Mouse (Mus musculus): Measurements from ENCODE around the gene Tnfrsf1a. TPM values are rescaled to one million over a fixed set of nuclear protein-coding genes. Genes with fewer than 3 reads are reported as not detected.

The Tnfrsf1a gene
- total RNA-seq, 2 experiments from 2014 or later: 11.1 to 11.8 TPM

DNA sequence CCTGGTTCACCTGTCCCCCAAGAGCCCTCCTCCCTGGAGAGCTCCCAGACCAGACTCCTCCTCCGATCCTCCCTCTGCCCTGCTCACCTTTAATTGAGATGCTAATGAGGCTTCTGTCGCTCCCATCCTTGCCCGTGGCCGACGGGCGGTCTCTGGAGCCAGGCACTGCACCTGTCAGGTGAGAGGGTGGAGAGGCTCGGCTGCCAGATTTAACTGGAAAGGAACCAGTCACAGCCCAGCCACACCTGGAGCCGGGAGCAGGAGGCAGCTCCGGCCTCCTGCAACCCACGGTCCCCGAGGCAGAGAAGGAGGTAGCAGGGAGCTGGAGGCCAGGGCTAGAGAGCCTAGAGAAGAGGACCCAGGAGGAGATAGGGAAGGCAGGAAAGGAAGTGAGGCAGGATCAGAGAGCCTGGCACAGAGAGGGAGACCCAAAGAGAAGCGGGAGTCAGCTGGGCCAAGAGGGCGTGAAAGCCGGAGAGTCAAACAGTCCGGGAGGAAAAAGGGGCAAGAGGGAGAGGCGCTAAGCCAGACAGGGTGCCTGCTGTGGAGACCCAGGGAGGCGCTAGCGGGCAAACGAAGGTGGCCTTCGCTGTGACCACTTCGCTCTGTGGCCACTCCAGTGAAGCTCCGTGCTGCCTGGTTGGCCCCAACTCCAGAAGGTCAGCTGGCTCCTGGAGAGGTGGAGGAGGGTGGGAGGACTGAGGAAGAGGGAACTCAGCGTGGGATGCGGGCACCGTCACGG lies 27.9 kb upstream of the Tnfrsf1a start:
- intact Hi-C loops (cut with DNase I): no loop called here

DNA sequence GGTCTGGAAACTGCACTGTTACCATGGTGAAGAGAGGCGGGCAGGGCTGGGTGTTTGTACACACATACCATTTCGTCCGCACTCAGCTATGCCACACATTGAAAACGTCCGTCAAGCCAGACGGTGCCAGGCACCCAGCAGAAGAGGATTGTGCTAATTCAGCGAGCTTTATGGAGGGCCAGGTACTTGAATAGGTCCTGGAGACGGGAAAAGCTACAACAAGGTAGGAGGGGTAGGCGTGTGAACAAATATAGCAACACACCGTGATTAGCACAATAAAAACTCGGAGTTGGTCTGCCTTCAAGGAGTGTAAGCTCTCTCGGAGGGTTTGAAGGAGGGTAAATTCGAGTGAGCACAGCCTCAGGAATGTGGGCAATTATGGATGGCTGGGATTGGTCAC lies 26.4 kb upstream of the Tnfrsf1a start:
- intact Hi-C loops (cut with DNase I): no loop called here
- DNase-seq (ENCODE audit: low spot score in 2 of 2): no peak

More for the DNA sequence above, 27.9 kb upstream of the Tnfrsf1a start:
- no peak for DNase-seq (ENCODE audit: low spot score in 2 of 2)

DNA sequence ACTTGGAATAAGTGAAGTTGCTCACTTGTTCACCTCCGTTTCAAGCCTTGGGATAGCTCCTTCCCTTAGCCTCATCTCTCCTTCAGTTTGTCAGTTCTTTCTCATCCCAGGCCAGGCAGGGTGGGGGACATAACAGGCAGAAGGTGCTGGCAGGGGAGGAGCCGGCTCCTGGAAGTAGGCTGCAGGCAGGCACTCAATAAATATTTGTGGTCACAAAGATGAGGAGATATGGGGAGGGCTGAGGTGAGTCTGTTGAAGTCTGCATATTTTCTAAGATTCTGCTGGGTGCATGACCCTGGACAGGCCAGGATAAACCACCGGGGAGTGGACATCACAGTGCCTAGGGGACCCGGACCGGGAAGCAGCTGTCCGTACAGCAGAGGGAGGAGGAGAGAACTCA lies 25.6 kb upstream of the Tnfrsf1a start:
- intact Hi-C loops (cut with DNase I): no loop called here
- DNase-seq (ENCODE audit: low spot score in 2 of 2): no peak

DNA sequence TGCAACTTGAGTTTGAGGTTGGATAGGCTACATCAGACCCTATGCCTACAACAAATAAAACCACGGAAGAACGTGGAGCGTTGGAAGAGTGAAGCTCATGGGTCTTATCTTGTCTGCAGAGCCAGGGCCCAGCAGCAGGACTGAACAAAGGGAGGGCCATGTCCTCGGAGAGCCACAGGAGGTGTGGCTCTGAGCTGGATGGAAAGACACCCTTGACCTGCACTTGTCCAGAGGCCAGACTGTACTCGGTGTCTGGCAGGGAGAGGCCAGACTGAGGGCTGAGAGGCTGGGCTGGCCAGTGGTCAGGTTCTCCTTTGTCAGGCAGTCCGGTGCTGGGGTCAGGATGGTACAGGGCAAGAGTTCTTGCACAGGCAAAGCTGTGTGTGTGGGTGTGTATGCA lies 23.8 kb upstream of the Tnfrsf1a start:
- DNase-seq (ENCODE audit: low spot score in 2 of 2): no peak
- intact Hi-C loops (cut with DNase I): no loop called here

DNA sequence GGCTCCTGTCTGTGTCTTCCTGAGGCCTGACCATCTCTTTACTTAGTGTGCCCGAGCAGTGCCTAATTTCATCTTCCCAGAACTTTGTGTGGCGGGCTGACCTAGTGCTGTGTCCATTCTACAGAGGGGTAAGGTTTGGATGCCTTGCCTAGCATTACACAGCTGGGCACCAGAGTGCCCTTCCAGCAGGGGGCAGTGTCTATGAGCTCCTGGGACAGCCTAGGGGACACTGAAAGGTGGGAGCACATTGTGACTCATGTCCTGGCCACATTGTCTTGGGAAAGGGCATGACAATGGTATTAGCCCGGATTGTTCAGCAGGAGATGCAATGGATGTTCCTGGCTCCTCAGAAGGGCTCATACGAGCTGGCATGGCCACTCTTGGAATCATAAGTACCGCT lies 20.9 kb upstream of the Tnfrsf1a start:
- DNase-seq (ENCODE audit: low spot score in 2 of 2): no peak
- intact Hi-C loops (cut with DNase I): no loop called here

DNA sequence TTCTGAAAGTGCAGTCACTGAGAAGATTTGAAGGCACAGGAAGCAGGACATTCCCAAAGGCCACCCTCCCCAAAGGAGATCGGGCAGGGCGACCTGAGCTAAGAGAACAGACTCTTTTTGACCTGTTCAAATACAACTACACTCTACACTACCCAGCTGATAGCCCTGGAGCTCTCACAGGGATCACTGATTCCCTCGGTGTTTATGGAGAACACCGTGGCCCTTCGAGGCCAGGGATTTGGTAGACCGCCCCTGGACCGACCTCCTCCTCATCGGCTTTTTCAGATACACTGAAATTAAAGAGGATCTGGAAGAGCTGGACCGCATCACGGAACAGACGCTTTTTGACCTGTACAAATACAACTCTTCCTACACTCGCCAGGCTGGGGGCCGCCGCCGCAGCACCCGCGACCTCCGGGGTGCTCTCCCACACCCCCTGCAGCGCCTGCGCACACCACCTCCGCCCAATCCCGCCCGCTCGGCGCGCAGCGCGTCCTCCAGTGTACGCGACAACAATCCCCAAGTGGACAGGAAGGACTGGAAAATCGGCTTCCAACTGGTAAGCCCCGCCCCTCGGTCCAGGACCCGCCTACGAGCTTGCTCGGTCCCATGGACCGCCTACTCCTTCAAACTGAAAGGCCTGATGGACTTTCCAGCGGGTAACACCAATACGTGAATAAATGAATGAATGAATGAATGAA lies 18.4 kb upstream of the Tnfrsf1a start:
- intact Hi-C loops (cut with DNase I): no loop called here
- DNase-seq (ENCODE audit: low spot score in 2 of 2): peak; percentile 60 to 65

DNA sequence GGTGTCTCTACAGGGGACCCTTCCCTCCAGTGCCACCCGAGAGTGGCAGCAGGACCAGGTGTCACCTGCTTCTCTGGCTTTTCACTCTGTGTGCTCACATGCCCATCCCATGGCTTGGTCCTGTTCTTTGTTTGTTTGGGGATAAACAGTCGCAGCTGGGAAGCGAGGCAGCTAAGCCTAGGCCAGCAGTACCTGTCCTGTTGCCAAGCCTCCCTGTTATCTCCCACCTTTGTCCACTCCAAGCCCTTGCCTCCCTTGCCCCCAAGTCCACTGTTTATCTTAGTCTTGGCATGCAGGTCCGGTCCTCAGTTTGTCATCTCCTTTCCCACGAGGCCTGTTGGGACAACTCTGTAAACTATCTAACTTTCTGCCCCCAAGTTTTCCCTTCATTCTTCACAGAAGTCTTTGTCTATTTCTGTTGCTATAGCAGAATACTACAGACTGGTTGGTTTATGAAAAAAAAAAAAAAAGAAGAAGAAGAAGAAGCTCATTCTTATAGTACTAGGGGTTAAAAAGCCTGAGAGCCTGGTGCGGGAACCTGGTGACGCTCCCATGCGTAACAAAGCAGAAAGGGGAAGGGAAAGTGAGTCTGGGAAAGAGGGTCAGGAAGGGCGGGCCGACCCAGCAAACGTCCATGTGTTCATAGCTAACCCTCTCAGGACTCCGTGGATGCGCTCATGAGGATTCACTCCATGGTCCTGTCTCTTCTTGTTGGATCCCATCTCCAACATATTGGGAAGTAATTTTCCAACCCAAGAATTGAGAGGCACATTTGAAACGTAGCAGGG lies 15.9 kb upstream of the Tnfrsf1a start:
- no peak for DNase-seq (ENCODE audit: low spot score in 2 of 2)
- intact Hi-C loops (cut with DNase I): no loop called here

DNA sequence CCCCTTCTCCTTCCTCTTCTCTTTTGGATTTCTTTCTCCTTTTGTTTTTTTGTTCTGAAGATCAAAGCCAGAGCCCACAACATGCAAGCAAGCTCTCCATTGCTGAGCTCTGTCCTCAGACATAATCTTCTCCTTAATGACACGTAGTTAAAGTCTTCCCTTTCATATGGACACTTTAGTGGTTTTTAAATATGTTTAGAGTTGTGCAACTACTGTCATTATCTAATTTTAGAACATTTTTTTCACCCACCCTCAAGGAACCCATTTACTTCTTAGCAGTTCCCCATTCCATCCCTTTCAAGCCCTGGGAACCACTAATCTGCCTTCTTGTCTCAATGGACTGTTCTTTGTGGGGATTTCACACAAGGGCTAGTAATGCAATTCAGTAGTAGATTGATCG lies 14.8 kb upstream of the Tnfrsf1a start:
- no peak for DNase-seq (ENCODE audit: low spot score in 2 of 2)
- intact Hi-C loops (cut with DNase I): no loop called here

DNA sequence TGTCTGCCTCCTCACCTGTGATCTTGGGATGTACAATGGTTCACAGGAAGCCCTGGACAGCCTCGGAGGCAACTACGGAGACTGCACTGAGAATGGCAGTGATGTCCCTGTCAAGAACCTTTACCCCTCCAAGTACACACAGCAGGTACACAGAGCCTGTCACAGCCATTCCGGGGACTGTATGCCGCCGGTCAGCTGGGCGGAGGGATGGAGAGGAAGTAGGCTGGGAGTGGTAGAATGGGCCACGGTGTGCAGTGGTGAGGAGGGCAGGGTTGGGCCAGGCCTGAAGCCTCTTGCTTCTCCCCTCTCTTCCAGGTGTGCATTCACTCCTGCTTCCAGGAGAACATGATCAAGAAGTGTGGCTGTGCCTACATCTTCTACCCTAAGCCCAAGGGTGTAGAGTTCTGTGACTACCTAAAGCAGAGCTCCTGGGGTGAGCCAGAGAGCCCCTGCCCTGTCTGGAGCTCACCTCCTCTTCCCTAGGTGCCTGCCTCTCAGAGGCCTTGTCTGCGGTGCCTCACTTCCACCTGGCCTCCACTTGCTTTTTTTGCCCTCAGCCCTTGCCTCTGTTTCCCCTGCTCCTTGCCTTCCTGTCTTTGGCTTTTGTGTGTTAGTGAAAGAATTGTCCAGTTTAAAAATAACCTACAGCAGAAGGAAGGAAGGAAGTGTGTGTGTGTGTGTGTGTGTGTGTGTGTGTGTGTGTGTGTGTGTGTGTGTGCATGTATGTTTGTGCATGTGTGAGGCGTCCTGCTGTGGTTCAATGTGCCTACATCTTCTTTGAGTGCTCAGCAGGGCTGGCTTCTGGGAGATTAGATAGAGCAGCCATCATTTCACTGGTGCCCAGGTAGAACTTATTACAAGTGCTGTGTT lies 10.1 kb upstream of the Tnfrsf1a start:
- no peak for DNase-seq (ENCODE audit: low spot score in 2 of 2)
- intact Hi-C loops (cut with DNase I): no loop called here

DNA sequence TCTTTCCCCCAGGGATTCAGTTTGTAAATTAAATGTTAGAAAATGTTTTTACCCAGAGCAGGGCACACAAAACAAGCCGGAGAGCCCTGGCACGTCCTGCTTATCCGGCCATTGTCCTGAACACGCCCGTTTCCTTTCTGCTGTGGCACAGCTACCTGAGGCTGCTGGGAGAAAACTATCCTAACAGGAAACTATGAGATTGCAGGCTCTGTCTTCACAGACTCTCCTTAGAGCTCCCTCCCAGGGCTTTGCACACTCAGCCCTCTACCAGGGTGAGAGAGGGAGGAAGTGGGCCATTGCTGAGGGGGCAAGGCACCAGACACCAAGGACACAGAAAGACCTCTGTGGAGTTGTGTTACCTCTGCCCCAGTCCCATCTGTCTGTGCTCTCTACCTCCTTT lies 8.9 kb upstream of the Tnfrsf1a start:
- no peak for DNase-seq (ENCODE audit: low spot score in 2 of 2)

DNA sequence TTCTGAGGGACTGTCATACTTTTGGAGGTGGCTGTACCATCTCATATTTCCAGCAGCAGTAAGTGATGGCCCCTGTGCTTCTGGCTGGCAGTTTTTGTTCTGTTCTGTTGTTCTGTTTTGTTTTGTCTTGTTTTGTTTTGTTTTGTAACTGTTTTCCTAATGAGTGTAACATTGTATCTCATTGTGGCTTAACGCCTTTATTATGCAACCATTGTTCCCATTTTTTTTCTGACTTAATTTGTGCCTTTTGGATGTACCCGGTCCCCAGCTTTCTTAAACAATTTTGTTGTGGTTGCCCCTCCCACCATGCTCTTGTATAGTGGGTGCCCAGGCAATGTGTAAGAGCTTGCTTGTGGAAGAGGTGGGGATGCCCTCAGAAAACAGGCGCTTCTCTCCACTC lies 7.0 kb upstream of the Tnfrsf1a start:
- intact Hi-C loops (cut with DNase I): no loop called here
- DNase-seq (ENCODE audit: low spot score in 2 of 2): no peak

More for the DNA sequence above, 8.9 kb upstream of the Tnfrsf1a start:
- intact Hi-C loops (cut with DNase I): no loop called here

DNA sequence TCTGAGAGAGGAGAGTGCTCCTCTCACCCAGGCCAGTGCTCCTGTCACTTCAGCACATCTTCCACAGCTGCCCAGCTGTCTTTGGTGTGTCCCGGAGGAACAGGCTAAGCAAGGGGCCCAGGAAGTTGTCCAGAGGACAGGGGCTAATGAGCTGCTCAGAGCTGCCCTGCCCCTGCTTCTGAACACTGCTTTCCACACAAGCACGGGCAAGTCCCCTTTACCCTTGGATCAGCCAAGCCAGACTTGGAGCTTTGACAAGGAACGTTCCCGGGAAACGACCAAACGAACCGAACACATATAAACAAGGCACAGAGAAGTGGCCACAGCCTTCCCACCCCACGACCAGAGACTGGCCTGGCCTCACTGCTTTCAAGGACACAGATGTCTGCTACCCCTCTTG lies 5.1 kb upstream of the Tnfrsf1a start:
- DNase-seq (ENCODE audit: low spot score in 2 of 2): no peak
- intact Hi-C loops (cut with DNase I): no loop called here

DNA sequence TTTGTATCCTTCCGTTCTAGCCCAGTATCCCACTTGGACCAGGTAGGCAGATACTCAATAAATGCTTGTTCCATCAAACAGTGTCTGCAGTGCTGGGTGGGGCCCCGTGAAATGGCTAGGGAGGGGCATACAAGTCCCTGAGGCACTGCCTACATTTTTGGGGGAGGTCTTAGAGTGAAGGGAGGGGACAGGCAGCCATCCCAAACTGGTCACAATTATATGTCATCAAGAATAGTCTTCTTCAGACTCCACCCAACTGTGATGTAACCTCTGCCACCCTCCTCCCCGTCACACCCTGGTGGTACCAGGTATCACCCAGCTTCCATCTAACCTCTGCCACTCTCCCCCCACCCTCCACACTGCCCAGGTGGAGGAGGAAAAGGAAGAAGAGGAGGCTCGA lies 4.3 kb upstream of the Tnfrsf1a start:
- no peak for DNase-seq (ENCODE audit: low spot score in 2 of 2)
- intact Hi-C loops (cut with DNase I): no loop called here

DNA sequence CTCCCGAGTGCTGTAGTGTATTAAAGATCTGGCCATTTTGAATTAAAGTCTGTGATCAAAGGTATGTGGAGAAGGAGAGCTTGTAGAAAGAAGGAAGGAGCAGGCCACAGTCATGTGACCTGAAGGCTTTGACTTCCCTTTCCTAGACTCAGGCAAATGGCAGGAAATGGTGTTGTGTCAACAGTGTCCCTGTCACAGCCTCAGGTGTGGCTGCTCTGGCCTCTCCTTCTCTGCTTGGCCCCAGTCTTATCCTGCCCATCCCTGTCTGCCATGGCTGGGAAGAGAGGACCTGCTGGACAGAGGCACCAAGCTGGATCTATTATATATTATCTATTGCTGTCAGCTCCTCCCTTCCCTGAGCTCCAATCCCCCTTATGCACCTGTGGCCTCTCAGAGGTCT lies 3.5 kb upstream of the Tnfrsf1a start:
- intact Hi-C loops (cut with DNase I): no loop called here
- no peak for DNase-seq (ENCODE audit: low spot score in 2 of 2)

DNA sequence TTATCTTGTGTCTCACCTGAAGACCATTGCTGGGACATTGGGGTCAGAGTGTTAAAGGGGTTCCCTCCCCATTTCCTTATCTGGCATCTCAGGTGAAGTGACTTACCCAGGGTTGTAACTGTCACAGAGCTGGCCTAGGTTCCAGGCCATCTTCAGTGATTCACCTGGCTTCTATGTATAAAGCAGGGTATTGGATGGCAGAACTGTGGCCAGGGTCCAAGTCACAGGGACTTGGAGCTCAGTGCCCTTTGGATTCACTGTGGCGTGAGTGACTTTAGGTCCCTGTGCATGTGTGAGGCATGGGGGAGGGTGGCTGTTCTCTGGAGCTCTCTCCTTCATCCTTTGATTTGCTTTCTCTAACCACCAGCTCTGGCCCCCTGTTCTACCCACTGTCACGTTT lies 3.1 kb upstream of the Tnfrsf1a start:
- intact Hi-C loops (cut with DNase I): no loop called here
- no peak for DNase-seq (ENCODE audit: low spot score in 2 of 2)

DNA sequence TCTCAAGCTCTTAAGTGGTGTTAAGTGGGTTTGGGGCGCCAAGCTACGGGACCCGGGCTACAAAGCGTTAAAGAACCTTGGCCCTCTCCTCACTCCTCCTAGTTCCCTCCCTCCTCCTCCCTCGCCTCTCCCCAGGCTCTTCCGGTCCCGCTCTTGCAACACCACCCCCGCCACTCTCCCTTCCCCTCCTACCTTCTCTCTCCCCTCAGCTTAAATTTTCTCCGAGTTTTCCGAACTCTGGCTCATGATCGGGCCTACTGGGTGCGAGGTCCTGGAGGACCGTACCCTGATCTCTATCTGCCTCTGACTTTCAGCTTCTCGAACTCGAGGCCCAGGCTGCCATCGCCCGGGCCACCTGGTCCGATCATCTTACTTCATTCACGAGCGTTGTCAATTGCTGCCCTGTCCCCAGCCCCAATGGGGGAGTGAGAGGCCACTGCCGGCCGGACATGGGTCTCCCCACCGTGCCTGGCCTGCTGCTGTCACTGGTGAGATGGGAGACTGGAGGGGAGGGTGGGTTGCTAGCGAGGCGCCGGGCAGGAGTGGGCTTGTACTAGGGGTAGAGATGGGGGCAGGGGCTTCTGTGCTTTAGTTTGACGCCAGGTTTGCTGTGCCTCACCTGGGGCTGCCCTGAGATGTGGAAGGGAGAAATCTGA lies 541 bp downstream of the Tnfrsf1a start:
- intact Hi-C loops (cut with DNase I): no loop called here
- DNase-seq (ENCODE audit: low spot score in 2 of 2): no peak

DNA sequence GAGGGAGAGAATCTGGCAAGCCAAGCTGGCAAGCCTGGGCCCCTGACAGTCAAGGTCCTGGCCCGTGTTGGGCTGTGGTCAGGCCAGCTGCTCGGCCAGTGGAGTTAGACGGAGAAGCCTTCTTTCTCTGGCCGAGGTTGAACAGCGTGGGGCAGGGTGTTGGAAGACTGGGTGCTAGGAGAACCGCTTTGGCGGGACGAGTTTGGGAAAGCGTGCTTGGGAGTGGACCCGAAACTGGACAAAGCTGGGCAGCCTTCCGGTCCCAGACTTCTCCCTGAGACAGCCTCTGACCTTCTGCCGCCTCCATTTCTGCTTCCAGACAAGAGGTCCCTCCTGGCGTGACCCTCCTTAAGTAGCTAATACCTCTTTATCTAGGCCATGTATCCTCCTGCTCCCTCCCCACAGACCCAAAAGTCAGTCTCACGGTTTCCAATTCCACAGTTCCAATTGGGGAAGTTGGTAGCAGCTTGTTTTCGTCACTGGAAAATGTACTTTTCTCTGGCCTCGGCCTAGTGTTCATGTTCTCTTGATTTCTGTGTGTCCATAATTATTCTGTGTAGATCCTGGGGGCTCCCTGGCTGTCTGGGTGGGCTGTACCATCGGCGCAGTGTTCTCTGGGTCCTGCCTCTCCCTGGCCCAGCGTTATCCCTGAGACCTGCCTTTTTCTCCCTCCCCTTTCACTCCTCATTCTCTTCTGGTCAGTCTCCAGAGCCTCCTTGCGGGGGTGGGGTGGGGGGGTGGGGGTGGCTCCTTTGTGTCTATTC lies 1.3 kb downstream of the Tnfrsf1a start:
- DNase-seq (ENCODE audit: low spot score in 2 of 2): no peak
- intact Hi-C loops (cut with DNase I): no loop called here

DNA sequence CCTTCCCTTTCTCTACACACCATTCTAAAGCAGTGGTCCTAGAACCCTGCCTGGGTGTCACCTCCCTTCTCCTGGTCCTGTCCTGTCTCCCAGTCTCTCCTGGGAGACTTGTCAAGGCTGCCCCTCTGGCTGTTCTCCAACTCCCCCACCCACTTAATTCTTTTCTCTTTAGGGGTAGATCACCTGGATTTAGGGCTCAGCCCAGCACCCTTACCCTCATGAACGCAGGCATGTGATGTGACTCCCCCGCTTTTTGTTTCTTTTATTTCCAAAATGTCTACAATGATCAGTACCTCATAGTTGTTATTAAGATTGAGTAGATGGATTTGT lies 1.8 kb downstream of the Tnfrsf1a start:
- DNase-seq (ENCODE audit: low spot score in 2 of 2): no peak
- intact Hi-C loops (cut with DNase I): no loop called here

Measured in left cerebral cortex, postnatal 36 days (tissue).